Mouse (Mus musculus) bone marrow macrophage, adult 2 months (primary cell): ENCODE measurements around the gene Sertad3.

ENCODE experiments used
- CTCF ChIP-seq: IDR thresholded peaks from 2 replicates; pipeline ENCODE4 v1.5.1; 2012; ENCODE audit warnings: low read depth, mild to moderate bottlenecking, low read length, moderate library complexity
- POLR2A ChIP-seq: IDR thresholded peaks from 2 replicates; pipeline ENCODE4 v1.6.1; 2012; ENCODE audit warnings: mild to moderate bottlenecking, low read depth, low read length, borderline replicate concordance

DNA sequence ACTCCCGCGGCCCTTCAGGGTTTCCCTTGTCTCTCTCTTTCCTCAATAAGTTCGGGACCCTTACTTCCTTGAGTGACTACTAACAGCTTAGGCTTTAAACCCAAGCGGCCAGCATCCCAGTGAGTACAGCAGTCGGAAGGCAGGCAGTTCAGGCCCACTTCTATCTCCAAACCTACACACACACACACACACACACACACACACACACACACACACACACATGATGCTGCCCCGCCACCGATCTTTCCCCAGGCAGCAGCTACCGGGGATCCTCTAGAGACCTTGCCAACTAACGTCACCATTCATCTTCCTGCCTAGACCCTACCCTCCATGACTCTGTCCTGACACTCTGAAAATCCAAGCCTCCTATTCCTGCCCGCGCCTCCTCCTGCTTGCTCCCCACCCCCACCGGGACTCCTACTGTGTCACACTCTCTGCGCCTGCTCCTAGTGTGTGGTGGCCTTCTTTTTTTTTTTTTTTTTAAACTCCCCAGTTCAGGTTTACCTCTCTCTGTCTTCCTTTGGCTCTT lies 14.2 kb downstream of the Sertad3 start:
- TF ChIP-seq CTCF (no peak), POLR2A (no peak)
